Mouse (Mus musculus) forebrain, embryonic 12.5 days (tissue): ENCODE data around the gene Fdxacb1. TPM values are rescaled to one million over a fixed set of nuclear protein-coding genes. Genes with fewer than 3 reads are reported as not detected.

Experiments
- ATAC-seq: fragments of 200-750 bp; cut with Nextera tagmentation; 2 replicates; pipeline ENCODE4 v1.8.0; 2017; ENCODE audit warnings: moderate TSS enrichment; ENCODE audit not compliant: low FRiP score
- H3K27ac ChIP-seq: fragments of 300-500 bp; sonication (generic); 2 replicates; pipeline ENCODE4 v1.5.1; 2016; ENCODE audit warnings: mild to moderate bottlenecking
- H3K27me3 ChIP-seq: fragments of 300-500 bp; sonication (generic); 2 replicates; pipeline ENCODE4 v1.6.1; 2016; ENCODE audit warnings: mild to moderate bottlenecking
- H3K36me3 ChIP-seq: fragments of 300-500 bp; sonication (generic); replicated peaks from 2 replicates; pipeline ENCODE4 v1.6.1; 2016; ENCODE audit warnings: mild to moderate bottlenecking
- H3K4me1 ChIP-seq: fragments of 300-500 bp; sonication (generic); 2 replicates; pipeline ENCODE4 v1.6.1; 2016
- H3K4me2 ChIP-seq: fragments of 300-500 bp; sonication (generic); 2 replicates; pipeline ENCODE4 v1.6.1; 2016; ENCODE audit warnings: mild to moderate bottlenecking, moderate library complexity
- H3K4me3 ChIP-seq: fragments of 300-500 bp; sonication (generic); replicated peaks from 2 replicates; pipeline ENCODE4 v1.5.1; 2016; ENCODE audit warnings: mild to moderate bottlenecking
- H3K9ac ChIP-seq: fragments of 300-500 bp; sonication (generic); 2 replicates; pipeline ENCODE4 v1.6.1; 2016; ENCODE audit warnings: mild to moderate bottlenecking
- H3K9me3 ChIP-seq: fragments of 300-500 bp; sonication (generic); 2 replicates; pipeline ENCODE4 v1.6.1; 2016
- WGBS: fragments of 180-500 bp; shearing (Covaris S2); methylation state at CpG from one replicate; pipeline ENCODE4 v1.1.7; 2016; 5-methylcytosine and 5-hydroxymethylcytosine counted together
- polyA plus RNA-seq: library from polyadenylated mRNA; unstranded; fragments of >200 nt; fragmentation: Nextera tagmentation; extraction: Ambion mirVana; gene quantifications from 2 replicates; pipeline ENCODE4 v1.2.1, GENCODE M21; 2016

Fdxacb1 gene
- polyA plus RNA-seq, 1 experiment from 2014 or later = 10.6 TPM

- H3K27me3 ChIP-seq = no peaks in the 10 kb centered on the region
Measured at GRCm38 (mm10) chr9:50776162-50776760, 8.2 kb downstream of the Fdxacb1 start.

DNA sequence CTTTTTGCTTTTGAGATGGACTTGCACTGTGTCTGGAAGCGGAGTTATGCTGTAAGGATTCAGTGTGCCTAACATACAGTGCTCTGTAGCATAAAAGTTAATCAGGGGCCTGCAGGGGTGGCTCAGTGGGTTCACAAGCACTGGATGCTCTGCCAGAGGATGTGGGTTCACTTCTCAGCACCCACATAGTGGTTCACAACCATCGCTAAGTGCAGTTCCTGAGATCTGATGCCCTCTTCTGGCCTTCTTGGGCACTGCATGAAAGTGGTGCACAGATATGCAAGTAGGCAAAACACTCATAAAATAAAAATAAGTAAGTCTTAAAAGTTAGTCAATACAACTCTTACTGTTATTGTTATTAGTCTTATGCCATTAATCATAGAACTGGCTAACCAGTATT, 14.1 kb downstream of the Fdxacb1 start:
- no peak overlapping the region for H3K4me3 ChIP-seq
- no peak overlapping the region for H3K4me2 ChIP-seq
- peaks cover 82% of the 10 kb centered on the region for H3K36me3 ChIP-seq
- 66% methylated on average over 2 of the region's 2 CpGs for WGBS
- H3K9ac ChIP-seq = no peak overlapping the region
- no peaks in the 10 kb centered on the region for H3K4me1 ChIP-seq
- no peak for ATAC-seq
- H3K9me3 ChIP-seq = no peaks in the 10 kb centered on the region
- no peak overlapping the region for H3K27ac ChIP-seq
- no peaks in the 10 kb centered on the region for H3K27me3 ChIP-seq

More at GRCm38 (mm10) chr9:50776162-50776760, 8.2 kb downstream of the Fdxacb1 start:
- WGBS = 65% methylated on average over 11 of the region's 11 CpGs
- no peak for ATAC-seq
- Histone ChIP-seq H3K4me2 (peak overlapping the region; percentile 87), H3K4me3 (peak overlapping the region; percentile 94), H3K36me3 (peaks cover 27% of the 10 kb centered on the region), H3K27ac (no peak overlapping the region), H3K9ac (peak overlapping the region; percentile 91), H3K9me3 (no peaks in the 10 kb centered on the region), H3K4me1 (peaks cover 20% of the 10 kb centered on the region)

DNA sequence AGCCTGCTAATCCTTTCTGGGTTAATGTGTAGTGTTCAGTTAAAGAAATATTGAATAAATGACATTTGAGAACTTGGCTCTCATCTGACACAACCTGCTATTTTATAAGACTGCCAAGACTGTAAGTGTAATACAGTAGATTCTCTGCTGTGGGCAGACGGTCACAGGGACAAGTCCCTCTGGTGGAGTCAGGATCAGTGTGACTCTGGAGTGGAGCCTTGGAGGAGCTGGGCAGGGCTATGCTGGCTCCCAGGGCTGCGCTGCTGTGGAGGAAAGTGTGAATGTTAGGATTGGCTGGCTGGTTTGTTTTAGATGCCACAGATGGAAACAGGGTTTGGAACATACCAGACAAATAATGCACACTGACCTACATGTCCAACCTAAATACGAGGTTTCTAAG, 27.2 kb downstream of the Fdxacb1 start:
- Histone ChIP-seq H3K27ac (no peak overlapping the region), H3K4me2 (no peak overlapping the region), H3K4me1 (no peaks in the 10 kb centered on the region), H3K9ac (no peak overlapping the region), H3K9me3 (no peaks in the 10 kb centered on the region), H3K27me3 (no peaks in the 10 kb centered on the region), H3K4me3 (no peak overlapping the region), H3K36me3 (peaks cover 38% of the 10 kb centered on the region)
- no peak for ATAC-seq
- 88% methylated on average over 3 of the region's 3 CpGs for WGBS

DNA sequence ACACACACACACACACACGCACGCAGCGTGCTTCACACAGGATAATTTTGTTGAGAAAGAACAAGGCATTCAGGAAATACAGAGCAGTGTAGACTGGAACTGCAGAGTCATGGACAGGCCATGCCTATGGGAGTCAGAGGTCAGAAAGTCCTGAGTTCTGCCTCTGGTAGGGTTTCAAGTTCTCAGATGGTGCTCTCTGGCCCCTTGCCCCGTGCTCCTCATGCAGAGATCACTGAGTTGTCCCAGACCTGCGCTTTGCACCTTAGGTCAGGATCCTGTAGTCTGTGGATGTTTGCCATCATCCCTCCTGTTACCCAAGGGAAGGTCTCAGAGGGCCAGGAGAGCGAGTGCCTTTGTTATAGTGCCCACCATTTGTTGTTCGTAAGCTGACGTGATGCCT, 28.7 kb downstream of the Fdxacb1 start:
- no peaks in the 10 kb centered on the region for H3K4me1 ChIP-seq
- peaks cover 36% of the 10 kb centered on the region for H3K36me3 ChIP-seq
- no peak overlapping the region for H3K4me3 ChIP-seq
- no peaks in the 10 kb centered on the region for H3K9me3 ChIP-seq
- H3K9ac ChIP-seq = no peak overlapping the region
- 90% methylated on average over 8 of the region's 8 CpGs for WGBS
- no peak overlapping the region for H3K4me2 ChIP-seq
- H3K27me3 ChIP-seq = no peaks in the 10 kb centered on the region
- ATAC-seq = no peak
- no peak overlapping the region for H3K27ac ChIP-seq

DNA sequence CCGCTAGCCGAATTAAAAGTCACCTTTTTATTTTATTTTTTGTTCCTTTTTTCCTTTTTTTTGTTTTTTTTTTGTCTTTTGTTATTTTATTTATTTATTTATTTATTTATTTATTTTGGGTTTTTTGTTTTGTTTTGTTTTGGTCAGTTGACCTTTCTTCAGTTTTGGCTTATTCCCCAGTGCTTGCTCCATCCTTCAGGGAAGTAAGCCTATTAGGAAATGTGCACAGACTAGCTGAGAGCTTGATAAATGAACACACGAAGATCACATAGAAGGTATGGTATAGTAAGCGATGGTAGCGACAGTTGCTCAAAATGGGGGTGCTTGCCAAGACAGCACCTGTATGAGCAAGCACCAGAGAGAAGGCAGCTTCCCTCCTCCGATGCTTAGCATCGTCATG, 29.6 kb downstream of the Fdxacb1 start:
- WGBS = 91% methylated on average over 7 of the region's 7 CpGs

DNA sequence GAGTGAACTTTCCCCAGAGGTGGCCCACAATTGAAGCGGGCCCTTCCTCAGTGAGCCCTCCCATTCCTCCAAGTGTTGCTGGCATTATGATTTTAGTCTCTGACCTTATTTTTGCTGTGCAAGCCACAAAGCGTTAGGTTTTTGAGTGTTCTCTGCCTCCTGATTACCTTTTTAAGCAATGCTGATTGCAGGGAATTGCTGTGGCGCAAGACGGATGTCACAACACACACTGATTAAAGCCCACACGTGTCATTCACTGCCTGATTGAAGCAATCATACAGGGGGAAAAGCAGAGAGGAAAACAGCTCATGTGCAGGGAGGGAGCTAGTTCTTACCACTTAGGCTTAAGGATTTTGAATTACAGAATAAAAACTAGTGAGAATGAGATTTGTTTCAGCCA, 30.3 kb downstream of the Fdxacb1 start:
- no peak overlapping the region for H3K4me3 ChIP-seq
- H3K36me3 ChIP-seq = peaks cover 38% of the 10 kb centered on the region
- no peak overlapping the region for H3K9ac ChIP-seq
- 83% methylated on average over 5 of the region's 5 CpGs for WGBS
- no peaks in the 10 kb centered on the region for H3K27me3 ChIP-seq
- no peak overlapping the region for H3K27ac ChIP-seq
- H3K4me1 ChIP-seq = no peaks in the 10 kb centered on the region
- ATAC-seq = no peak
- no peak overlapping the region for H3K4me2 ChIP-seq
- H3K9me3 ChIP-seq = no peaks in the 10 kb centered on the region

More for the DNA sequence above, 29.6 kb downstream of the Fdxacb1 start:
- Histone ChIP-seq H3K27me3 (no peaks in the 10 kb centered on the region), H3K9ac (no peak overlapping the region), H3K36me3 (peaks cover 33% of the 10 kb centered on the region), H3K27ac (no peak overlapping the region), H3K9me3 (no peaks in the 10 kb centered on the region), H3K4me2 (no peak overlapping the region), H3K4me3 (no peak overlapping the region), H3K4me1 (no peaks in the 10 kb centered on the region)
- no peak for ATAC-seq

DNA sequence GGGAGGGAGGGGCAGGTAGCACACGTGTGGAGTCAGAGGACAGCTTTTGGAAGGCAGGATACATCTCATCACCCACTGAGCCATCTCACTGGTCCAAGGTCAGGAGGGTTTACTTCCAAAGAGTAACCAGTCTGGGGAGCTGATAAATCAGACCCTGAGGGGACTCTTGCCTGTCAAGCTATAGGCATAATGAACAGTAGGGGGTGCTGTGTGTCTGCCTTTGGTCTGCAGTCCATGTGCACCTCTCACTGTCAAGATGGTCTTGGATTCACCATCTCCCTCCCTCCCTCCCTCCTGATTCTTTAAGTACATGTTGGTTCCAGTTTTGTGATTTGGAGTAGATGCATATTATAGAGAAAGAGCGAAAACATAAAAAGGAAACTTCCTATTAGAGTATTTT, 32.9 kb downstream of the Fdxacb1 start:
- Histone ChIP-seq H3K4me3 (no peak overlapping the region), H3K4me2 (no peak overlapping the region), H3K9ac (no peak overlapping the region), H3K4me1 (no peaks in the 10 kb centered on the region), H3K36me3 (peaks cover 47% of the 10 kb centered on the region), H3K27me3 (no peaks in the 10 kb centered on the region), H3K9me3 (no peaks in the 10 kb centered on the region), H3K27ac (no peak overlapping the region)
- 69% methylated on average over 2 of the region's 2 CpGs for WGBS
- no peak for ATAC-seq

- no peaks in the 10 kb centered on the region for H3K27me3 ChIP-seq
- 90% methylated on average over 7 of the region's 7 CpGs for WGBS
- H3K4me1 ChIP-seq = no peaks in the 10 kb centered on the region
- H3K27ac ChIP-seq = no peak overlapping the region
- H3K9ac ChIP-seq = no peak overlapping the region
- H3K4me2 ChIP-seq = no peak overlapping the region
- no peak overlapping the region for H3K4me3 ChIP-seq
- no peaks in the 10 kb centered on the region for H3K9me3 ChIP-seq
- no peak for ATAC-seq
- peaks cover 62% of the 10 kb centered on the region for H3K36me3 ChIP-seq
Measured at GRCm38 (mm10) chr9:50803055-50803671, 35.1 kb downstream of the Fdxacb1 start.

GRCm38 (mm10) chr9:50808471-50808870, 40.4 kb downstream of the Fdxacb1 start:
- Histone ChIP-seq H3K4me1 (no peaks in the 10 kb centered on the region), H3K9ac (no peak overlapping the region), H3K36me3 (peaks cover 70% of the 10 kb centered on the region), H3K9me3 (no peaks in the 10 kb centered on the region), H3K27ac (no peak overlapping the region), H3K27me3 (no peaks in the 10 kb centered on the region), H3K4me3 (no peak overlapping the region), H3K4me2 (no peak overlapping the region)
- no peak for ATAC-seq
- 88% methylated on average over 6 of the region's 6 CpGs for WGBS

GRCm38 (mm10) chr9:50809146-50809545, 41.1 kb downstream of the Fdxacb1 start:
- H3K4me1 ChIP-seq = no peaks in the 10 kb centered on the region
- WGBS = 94% methylated on average over 13 of the region's 13 CpGs
- ATAC-seq = no peak
- H3K4me3 ChIP-seq = no peak overlapping the region
- peaks cover 68% of the 10 kb centered on the region for H3K36me3 ChIP-seq
- H3K9ac ChIP-seq = no peak overlapping the region
- no peak overlapping the region for H3K4me2 ChIP-seq
- no peaks in the 10 kb centered on the region for H3K27me3 ChIP-seq
- H3K27ac ChIP-seq = no peak overlapping the region
- H3K9me3 ChIP-seq = no peaks in the 10 kb centered on the region

DNA sequence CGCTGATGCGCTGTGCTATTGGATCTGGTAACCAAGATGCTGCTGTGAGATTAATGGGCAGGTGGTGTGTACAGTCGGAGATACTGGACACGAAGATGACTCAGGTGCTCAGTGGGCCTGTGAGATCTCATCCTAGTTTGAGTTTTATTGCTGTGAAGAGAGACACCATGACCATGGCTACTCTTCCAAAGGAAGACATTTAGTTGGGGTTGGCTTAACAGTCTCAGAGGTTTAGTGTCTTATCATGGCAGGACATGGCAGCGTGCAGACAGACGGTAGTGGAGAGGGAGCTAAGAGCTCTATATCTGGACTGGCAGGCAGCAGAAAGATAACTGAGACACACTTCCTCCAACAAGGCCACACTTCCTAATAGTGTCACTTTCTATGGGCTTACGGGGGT, 43.2 kb downstream of the Fdxacb1 start:
- ATAC-seq = no peak
- no peak overlapping the region for H3K27ac ChIP-seq
- peaks cover 53% of the 10 kb centered on the region for H3K36me3 ChIP-seq
- H3K9me3 ChIP-seq = no peaks in the 10 kb centered on the region
- no peak overlapping the region for H3K4me2 ChIP-seq
- WGBS = 93% methylated on average over 7 of the region's 7 CpGs
- no peaks in the 10 kb centered on the region for H3K4me1 ChIP-seq
- no peak overlapping the region for H3K9ac ChIP-seq
- H3K4me3 ChIP-seq = no peak overlapping the region
- no peaks in the 10 kb centered on the region for H3K27me3 ChIP-seq

DNA sequence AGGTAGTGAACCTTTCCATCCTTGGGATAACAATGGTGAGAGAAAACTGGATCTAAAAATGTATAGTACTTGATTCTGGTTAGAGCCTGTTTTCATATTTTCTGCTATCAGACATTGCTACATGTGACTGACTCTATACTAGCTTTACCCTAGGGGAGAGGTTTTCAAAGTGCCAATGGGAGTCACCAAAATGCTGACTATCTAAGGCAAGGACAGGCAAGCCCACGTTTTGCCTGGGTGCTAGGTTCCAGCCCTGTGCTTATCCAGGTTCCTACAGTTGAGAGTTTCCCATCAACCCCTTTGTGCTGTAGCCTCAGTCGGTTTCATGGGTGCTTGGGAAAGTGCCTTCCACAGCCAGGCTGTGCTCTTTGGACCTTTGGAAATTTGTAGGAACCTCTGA, 43.7 kb downstream of the Fdxacb1 start:
- Histone ChIP-seq H3K4me3 (no peak overlapping the region), H3K9me3 (no peaks in the 10 kb centered on the region), H3K9ac (no peak overlapping the region), H3K36me3 (peaks cover 58% of the 10 kb centered on the region), H3K27me3 (no peaks in the 10 kb centered on the region), H3K4me2 (no peak overlapping the region), H3K27ac (no peak overlapping the region), H3K4me1 (no peaks in the 10 kb centered on the region)
- no peak for ATAC-seq
- WGBS = 84% methylated on average over 2 of the region's 2 CpGs

GRCm38 (mm10) chr9:50813796-50814195, 45.8 kb downstream of the Fdxacb1 start:
- Histone ChIP-seq H3K27me3 (no peaks in the 10 kb centered on the region), H3K4me2 (no peak overlapping the region), H3K4me3 (no peak overlapping the region), H3K9ac (no peak overlapping the region), H3K27ac (no peak overlapping the region), H3K9me3 (no peaks in the 10 kb centered on the region), H3K4me1 (no peaks in the 10 kb centered on the region), H3K36me3 (peaks cover 43% of the 10 kb centered on the region)
- ATAC-seq = no peak
- WGBS = 95% methylated on average over 5 of the region's 5 CpGs
